Mouse (Mus musculus): Measurements from ENCODE around the gene Stk16.
A peak's percentile ranks its signal among the peaks of the same experiment; 100 is the strongest.

- no peak for TF ChIP-seq CTCF (IDR thresholded peaks at IDR 0.05; ENCODE audit: extremely low read depth, insufficient read length, insufficient replicate concordance, low read depth, low read length)
- TF ChIP-seq POLR2A (IDR thresholded peaks at IDR 0.05; ENCODE audit: low read depth, low read length) = 0 out of 2 replicates have a peak, but pooled peaks have one; percentile 20
These were observed 30.5 kb upstream of the Stk16 start, which contains the start of gene Abcb6 for GRCm38 (mm10) chr1:75180105-75180590.
